Mouse (Mus musculus): ENCODE measurements at regions not wholly inside any gene's neighbourhood (a gene's known extent, or its start where the extent isn't known, plus 50 kb on each side); places are given as distances from the start of the nearest gene placed in this dataset.
A peak's percentile ranks its signal among the peaks of the same experiment; 100 is the strongest.

DNA sequence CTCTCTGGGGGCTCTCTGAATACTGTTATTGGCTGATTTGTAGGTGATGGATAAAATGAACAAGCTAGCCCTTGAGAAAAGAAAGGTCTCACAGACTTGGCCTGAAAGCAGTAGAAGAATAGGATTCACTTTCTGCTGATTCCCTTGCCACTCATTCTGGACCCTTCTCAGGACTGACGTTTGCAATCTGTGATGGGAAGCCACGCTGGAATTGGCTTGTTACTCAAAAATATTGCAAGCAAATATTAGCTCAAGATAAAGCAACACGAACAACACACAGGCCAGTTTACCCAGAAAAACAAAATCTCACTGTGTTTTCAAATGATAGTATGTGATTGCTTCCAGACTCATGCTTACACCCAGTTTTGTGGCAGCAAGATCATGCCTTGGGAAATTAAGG, 137.7 kb upstream of the Id2 start:
- H3K27me3 ChIP-seq: no peaks in the 10 kb centered on the region
- no peak overlapping the region for H3K4me2 ChIP-seq
- no peak overlapping the region for H3K4me3 ChIP-seq
- no peaks in the 10 kb centered on the region for H3K36me3 ChIP-seq
- no peak overlapping the region for H3K9ac ChIP-seq
- no peaks in the 10 kb centered on the region for H3K9me3 ChIP-seq (replicated peaks)
- no peak for ATAC-seq (replicated peaks; ENCODE audit: insufficient number of reproducible peaks, insufficient read depth, low FRiP score, low read depth)
- 65% methylated on average over 3 of the region's 3 CpGs for WGBS
- no peak overlapping the region for H3K27ac ChIP-seq
- peaks cover 17% of the 10 kb centered on the region for H3K4me1 ChIP-seq (replicated peaks)

DNA sequence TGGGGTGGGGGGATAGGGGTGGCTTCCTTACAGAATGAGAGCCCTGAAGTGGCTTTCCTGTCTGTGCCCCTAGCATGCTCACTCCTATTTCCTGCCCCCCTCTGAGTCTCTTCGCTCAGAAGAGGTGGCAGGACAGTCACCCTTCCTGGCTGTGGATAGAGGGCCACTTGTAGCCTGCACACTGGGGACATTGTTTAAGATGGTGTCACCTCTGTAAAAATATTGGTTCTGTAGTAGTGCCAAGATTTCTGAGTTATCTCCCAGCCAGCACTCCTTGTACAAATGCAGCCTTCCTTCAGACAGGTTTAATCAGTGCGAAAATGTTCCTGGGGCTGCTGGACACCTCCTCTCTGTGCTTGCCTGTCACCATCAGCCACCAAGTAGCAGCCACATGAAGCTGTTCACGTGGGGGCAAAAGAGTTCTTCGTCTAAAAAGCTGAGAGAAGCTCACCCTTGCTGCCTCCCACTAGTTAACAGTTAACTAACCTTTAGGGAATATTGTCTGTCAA, 136.1 kb upstream of the Id2 start:
- H3K4me3 ChIP-seq: no peak overlapping the region
- H3K4me1 ChIP-seq (replicated peaks): peaks cover 17% of the 10 kb centered on the region
- H3K36me3 ChIP-seq: no peaks in the 10 kb centered on the region
- peak overlapping the region; percentile 60 for H3K27ac ChIP-seq
- H3K9me3 ChIP-seq (replicated peaks): no peaks in the 10 kb centered on the region
- no peak overlapping the region for H3K9ac ChIP-seq
- WGBS: 27% methylated on average over 4 of the region's 4 CpGs
- no peaks in the 10 kb centered on the region for H3K27me3 ChIP-seq
- peak; percentile 81 for ATAC-seq (replicated peaks; ENCODE audit: insufficient number of reproducible peaks, insufficient read depth, low FRiP score, low read depth)
- no peak overlapping the region for H3K4me2 ChIP-seq

DNA sequence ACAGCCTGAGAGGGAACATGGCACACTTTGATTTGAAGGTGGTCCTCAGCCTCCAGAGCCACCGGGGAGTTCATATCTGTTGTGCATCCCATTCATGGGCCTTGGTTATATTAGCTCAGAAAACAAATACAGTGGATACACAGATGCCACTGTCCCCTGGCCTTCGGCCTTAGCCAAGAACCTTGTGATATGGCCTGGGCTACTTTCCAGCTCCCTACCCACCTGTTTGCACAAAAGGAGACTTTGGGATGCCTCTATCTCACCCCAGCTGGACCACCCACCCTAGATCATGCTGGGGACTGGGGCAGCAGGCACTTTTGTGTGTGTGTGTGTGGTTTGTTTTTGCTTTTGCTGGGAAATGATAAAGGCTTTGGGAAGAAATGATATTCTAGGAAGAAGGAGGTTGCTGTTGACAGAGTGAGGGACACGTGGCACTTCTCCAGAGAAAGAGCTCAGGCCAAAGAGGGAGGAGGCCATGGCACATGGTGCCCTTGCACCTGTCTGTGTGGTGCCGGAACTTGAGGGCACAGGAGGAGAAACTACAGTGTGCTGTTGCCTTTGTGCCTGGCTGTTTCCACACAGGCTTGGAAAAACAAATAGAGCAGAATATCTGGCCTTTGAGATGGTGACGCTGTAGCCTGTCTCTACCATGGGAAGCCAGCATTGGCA, 135.6 kb upstream of the Id2 start:
- Histone ChIP-seq H3K27me3 (no peaks in the 10 kb centered on the region), H3K4me1 (replicated peaks) (peaks cover 17% of the 10 kb centered on the region), H3K9me3 (replicated peaks) (no peaks in the 10 kb centered on the region), H3K9ac (no peak overlapping the region), H3K27ac (peak overlapping the region; percentile 60), H3K4me3 (no peak overlapping the region), H3K4me2 (no peak overlapping the region), H3K36me3 (no peaks in the 10 kb centered on the region)
- WGBS: 53% methylated on average over 5 of the region's 5 CpGs
- ATAC-seq (replicated peaks; ENCODE audit: insufficient number of reproducible peaks, insufficient read depth, low FRiP score, low read depth): peak; percentile 20; the same call in 1 of the 2 replicates

- Histone ChIP-seq H3K9ac (no peak overlapping the region), H3K27me3 (no peaks in the 10 kb centered on the region), H3K36me3 (no peaks in the 10 kb centered on the region), H3K9me3 (replicated peaks) (no peaks in the 10 kb centered on the region), H3K4me1 (replicated peaks) (peaks cover 17% of the 10 kb centered on the region), H3K27ac (no peak overlapping the region), H3K4me2 (no peak overlapping the region), H3K4me3 (no peak overlapping the region)
- no peak for ATAC-seq (replicated peaks; ENCODE audit: insufficient number of reproducible peaks, insufficient read depth, low FRiP score, low read depth)
- WGBS: 78% methylated on average over 2 of the region's 2 CpGs
Observed at GRCm38 (mm10) chr12:25228708-25229107, 131.8 kb upstream of the Id2 start.

GRCm38 (mm10) chr12:25227736-25228135, 130.8 kb upstream of the Id2 start:
- H3K4me2 ChIP-seq: no peak overlapping the region
- no peaks in the 10 kb centered on the region for H3K9me3 ChIP-seq (replicated peaks)
- 81% methylated on average over 4 of the region's 4 CpGs for WGBS
- H3K27ac ChIP-seq: no peak overlapping the region
- ATAC-seq (replicated peaks; ENCODE audit: insufficient number of reproducible peaks, insufficient read depth, low FRiP score, low read depth): no peak
- H3K4me3 ChIP-seq: no peak overlapping the region
- H3K36me3 ChIP-seq: no peaks in the 10 kb centered on the region
- H3K27me3 ChIP-seq: no peaks in the 10 kb centered on the region
- peaks cover 9% of the 10 kb centered on the region for H3K4me1 ChIP-seq (replicated peaks)
- H3K9ac ChIP-seq: no peak overlapping the region

- Histone ChIP-seq H3K36me3 (no peaks in the 10 kb centered on the region), H3K4me3 (no peak overlapping the region), H3K27me3 (0 out of 2 replicates have a peak, but pooled peaks cover 3% of the 10 kb centered on the region), H3K9me3 (replicated peaks) (no peaks in the 10 kb centered on the region), H3K27ac (no peak overlapping the region), H3K9ac (no peak overlapping the region), H3K4me1 (replicated peaks) (0 out of 2 replicates have a peak, but pooled peaks cover 7% of the 10 kb centered on the region), H3K4me2 (no peak overlapping the region)
- WGBS: 79% methylated on average over 4 of the region's 4 CpGs
- ATAC-seq (replicated peaks; ENCODE audit: insufficient number of reproducible peaks, insufficient read depth, low FRiP score, low read depth): no peak
Observed at GRCm38 (mm10) chr12:25224644-25225043, 127.7 kb upstream of the Id2 start.

DNA sequence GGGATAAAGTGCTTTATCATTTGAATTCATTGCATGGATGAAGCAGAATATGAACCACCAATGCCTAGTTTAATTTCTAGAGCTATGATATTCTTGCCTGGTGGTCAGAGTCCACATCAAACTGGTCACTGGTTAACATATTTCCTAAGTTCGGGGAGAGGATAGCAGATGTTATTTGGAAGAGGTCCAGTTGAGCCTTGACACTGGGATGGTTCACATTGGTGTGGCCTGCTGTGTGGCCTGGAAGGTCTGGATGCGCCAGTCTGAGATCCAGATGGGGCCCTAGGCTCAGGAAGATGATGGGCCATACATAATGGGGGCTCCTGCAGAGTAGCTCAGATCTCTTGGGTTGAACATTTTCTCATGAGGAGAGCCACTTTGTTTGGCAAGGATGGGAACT, 127.3 kb upstream of the Id2 start:
- no peak for ATAC-seq (replicated peaks; ENCODE audit: insufficient number of reproducible peaks, insufficient read depth, low FRiP score, low read depth)
- Histone ChIP-seq H3K27ac (no peak overlapping the region), H3K9ac (no peak overlapping the region), H3K4me1 (replicated peaks) (0 out of 2 replicates have a peak, but pooled peaks cover 7% of the 10 kb centered on the region), H3K4me3 (no peak overlapping the region), H3K27me3 (0 out of 2 replicates have a peak, but pooled peaks cover 3% of the 10 kb centered on the region), H3K4me2 (no peak overlapping the region), H3K36me3 (no peaks in the 10 kb centered on the region), H3K9me3 (replicated peaks) (no peaks in the 10 kb centered on the region)
- WGBS: 91% methylated on average over 2 of the region's 2 CpGs

- H3K27ac ChIP-seq: no peak overlapping the region
- no peak overlapping the region for H3K4me3 ChIP-seq
- H3K36me3 ChIP-seq: no peaks in the 10 kb centered on the region
- 81% methylated on average over 4 of the region's 4 CpGs for WGBS
- ATAC-seq (replicated peaks; ENCODE audit: insufficient number of reproducible peaks, insufficient read depth, low FRiP score, low read depth): no peak
- no peak overlapping the region for H3K9ac ChIP-seq
- 0 out of 2 replicates have a peak, but pooled peaks cover 7% of the 10 kb centered on the region for H3K4me1 ChIP-seq (replicated peaks)
- 0 out of 2 replicates have a peak, but pooled peaks cover 3% of the 10 kb centered on the region for H3K27me3 ChIP-seq
- H3K4me2 ChIP-seq: no peak overlapping the region
- H3K9me3 ChIP-seq (replicated peaks): no peaks in the 10 kb centered on the region
Observed at GRCm38 (mm10) chr12:25223539-25223938, 126.6 kb upstream of the Id2 start.

- Histone ChIP-seq H3K9me3 (replicated peaks) (no peaks in the 10 kb centered on the region), H3K27me3 (0 out of 2 replicates have a peak, but pooled peaks cover 9% of the 10 kb centered on the region), H3K4me1 (replicated peaks) (peaks cover 19% of the 10 kb centered on the region), H3K4me2 (no peak overlapping the region), H3K36me3 (no peaks in the 10 kb centered on the region), H3K4me3 (no peak overlapping the region), H3K9ac (no peak overlapping the region), H3K27ac (no peak overlapping the region)
- 61% methylated on average over 4 of the region's 4 CpGs for WGBS
- no peak for ATAC-seq (replicated peaks; ENCODE audit: insufficient number of reproducible peaks, insufficient read depth, low FRiP score, low read depth)
Observed at GRCm38 (mm10) chr12:25220780-25221106, 123.8 kb upstream of the Id2 start.

DNA sequence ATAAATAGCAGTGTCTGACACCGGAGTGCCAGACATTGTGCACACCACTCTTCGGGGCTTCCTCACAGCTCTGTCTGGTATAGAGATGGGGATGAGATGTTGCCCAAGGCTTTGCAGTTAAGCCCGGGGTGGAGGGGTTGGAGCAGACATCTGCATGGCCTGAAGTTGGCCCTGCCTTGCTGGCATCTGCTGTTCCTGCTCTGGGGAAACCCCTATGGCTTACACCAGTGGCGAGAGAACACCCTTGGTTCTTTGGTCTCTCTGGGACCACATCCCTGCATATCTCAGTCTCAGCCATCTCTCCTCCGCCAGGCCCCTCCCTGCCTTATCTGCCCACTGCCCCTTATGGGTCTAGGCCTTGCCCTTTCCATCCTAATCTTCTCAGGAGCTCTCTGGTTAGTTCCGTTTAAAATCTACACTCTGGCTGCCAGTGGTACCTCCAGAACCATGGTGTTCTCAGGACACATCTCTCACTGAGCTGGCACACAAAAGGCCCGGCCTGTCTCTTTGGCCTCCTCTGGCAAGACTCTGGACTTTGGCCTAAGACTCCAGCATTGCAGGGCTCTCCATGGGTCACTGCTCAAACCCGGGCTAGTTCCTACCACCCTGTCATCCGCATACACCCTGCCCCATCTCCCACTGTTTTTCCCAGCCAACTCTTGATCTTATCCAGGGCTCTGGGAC, 123.3 kb upstream of the Id2 start:
- 0 out of 2 replicates have a peak, but pooled peaks cover 9% of the 10 kb centered on the region for H3K27me3 ChIP-seq
- H3K9ac ChIP-seq: no peak overlapping the region
- H3K36me3 ChIP-seq: no peaks in the 10 kb centered on the region
- peaks cover 21% of the 10 kb centered on the region for H3K4me1 ChIP-seq (replicated peaks)
- 54% methylated on average over 9 of the region's 9 CpGs for WGBS
- no peak for ATAC-seq (replicated peaks; ENCODE audit: insufficient number of reproducible peaks, insufficient read depth, low FRiP score, low read depth)
- H3K4me2 ChIP-seq: no peak overlapping the region
- no peak overlapping the region for H3K4me3 ChIP-seq
- H3K27ac ChIP-seq: no peak overlapping the region
- H3K9me3 ChIP-seq (replicated peaks): no peaks in the 10 kb centered on the region

DNA sequence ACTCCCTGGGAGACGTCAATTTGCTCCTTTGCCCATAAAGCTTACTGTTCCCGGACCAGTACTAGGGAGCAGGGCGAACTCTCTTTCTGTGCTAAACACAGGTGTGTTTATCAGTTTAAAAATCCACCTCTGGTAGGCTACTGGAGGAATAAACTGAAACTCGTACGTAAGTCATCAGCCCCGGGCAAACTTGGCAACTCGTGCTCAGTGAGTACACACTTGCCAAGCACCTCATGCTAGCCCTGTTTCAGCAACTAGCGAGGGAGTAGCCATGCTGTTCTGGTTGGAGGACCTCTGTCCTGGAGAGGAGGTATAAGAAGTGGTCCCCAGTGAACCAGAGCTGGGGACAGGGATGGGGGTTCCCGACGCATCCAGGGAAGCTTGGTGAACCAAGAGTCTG, 122.6 kb upstream of the Id2 start:
- Histone ChIP-seq H3K4me2 (no peak overlapping the region), H3K36me3 (no peaks in the 10 kb centered on the region), H3K4me3 (no peak overlapping the region), H3K27me3 (0 out of 2 replicates have a peak, but pooled peaks cover 9% of the 10 kb centered on the region), H3K9ac (no peak overlapping the region), H3K4me1 (replicated peaks) (peaks cover 23% of the 10 kb centered on the region), H3K27ac (no peak overlapping the region), H3K9me3 (replicated peaks) (no peaks in the 10 kb centered on the region)
- WGBS: 85% methylated on average over 10 of the region's 10 CpGs
- ATAC-seq (replicated peaks; ENCODE audit: insufficient number of reproducible peaks, insufficient read depth, low FRiP score, low read depth): no peak
